Mouse (Mus musculus): ENCODE data around the gene Wdr5.

DNA sequence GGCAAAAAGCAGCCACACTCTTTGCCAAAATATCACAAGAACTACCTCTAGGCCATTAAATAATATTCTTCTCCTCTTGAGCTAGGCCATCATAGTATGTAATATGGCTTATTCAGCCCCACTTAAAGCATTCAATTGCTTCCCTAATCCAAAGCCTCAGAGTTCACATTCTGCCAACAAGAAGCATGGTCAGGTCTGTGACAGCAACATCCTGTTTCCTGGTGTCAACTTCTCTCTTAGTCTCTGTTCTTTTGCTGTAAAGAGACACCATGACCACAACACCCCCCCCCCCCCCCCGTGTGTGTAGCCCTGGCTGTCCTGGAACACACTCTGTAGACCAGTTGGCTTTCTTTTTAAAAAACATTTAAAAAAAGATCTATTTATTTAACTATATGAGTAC lies 32.4 kb downstream of the Wdr5 start:
- no peak for TF ChIP-seq CTCF (IDR thresholded peaks at IDR 0.05; ENCODE audit: extremely low read depth, insufficient read depth, insufficient read length, insufficient replicate concordance)
- no peak for TF ChIP-seq POLR2A (IDR thresholded peaks at IDR 0.05; ENCODE audit: low read depth, low read length)
